Mouse (Mus musculus): ENCODE results near the gene Rab5if.
A peak's percentile ranks its signal among the peaks of the same experiment; 100 is the strongest.
"Not testable (repeated sequence)": the region's sequence is repeated elsewhere in the genome, so short reads cannot be mapped to it uniquely, and the experiment has no call there.

Gene Rab5if

GRCm38 (mm10) chr2:156862772-156863486 is at the start of gene Rab5if:
Rab5if (plus strand) TSS chr2:156863128.
- peak; percentile 95 for DNase-seq (ENCODE audit: low spot score)

DNA sequence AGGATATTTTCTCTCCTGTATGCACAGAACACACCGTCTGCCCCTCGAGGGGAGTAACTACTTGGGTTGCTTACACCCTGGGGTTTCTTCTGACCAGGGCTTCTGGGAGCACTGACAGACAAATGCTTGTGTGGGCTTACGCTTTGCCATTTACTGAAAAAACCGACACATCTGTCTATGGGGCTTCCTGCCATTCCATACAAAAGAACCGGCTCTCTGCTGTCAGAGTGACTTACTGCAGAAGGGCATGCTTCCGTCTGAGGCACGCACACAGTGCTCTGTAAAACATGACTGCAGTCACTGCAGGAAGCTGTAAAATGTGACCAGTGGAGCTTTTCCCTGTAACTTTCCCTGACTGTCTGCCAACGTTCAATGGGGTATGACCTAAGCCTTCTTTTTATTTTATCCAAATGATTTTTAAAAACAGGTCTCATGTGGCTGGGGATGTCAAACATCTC is 48.6 kb upstream of the Rab5if start:
- peak; percentile 29 for DNase-seq (ENCODE audit: low spot score)

DNA sequence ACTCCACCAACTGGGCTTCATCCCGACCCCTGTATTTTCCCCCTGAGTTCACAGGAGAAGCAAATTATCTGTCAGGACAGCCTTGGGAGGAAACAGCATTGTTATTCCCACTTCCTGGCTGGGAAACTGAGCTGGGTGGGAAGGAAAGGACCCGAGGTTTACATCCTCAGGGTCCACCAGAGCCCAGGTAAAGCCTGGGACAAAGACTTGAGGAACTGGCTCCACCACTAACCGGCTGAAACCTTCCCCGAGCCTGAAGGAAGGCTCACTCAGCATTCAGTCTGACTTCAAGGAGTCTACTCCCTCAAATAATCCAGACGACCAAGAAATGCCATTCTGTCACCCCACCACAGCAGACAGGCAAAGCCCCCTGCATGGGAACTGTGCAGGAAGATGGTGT is 48.0 kb upstream of the Rab5if start:
- DNase-seq (ENCODE audit: low spot score) = no peak

- no peak for DNase-seq (ENCODE audit: low spot score)
These were observed 47.5 kb upstream of the Rab5if start for GRCm38 (mm10) chr2:156815412-156815811.

GRCm38 (mm10) chr2:156816116-156816515 is 46.8 kb upstream of the Rab5if start:
- no peak for DNase-seq (ENCODE audit: low spot score)

GRCm38 (mm10) chr2:156825128-156825527 is 37.8 kb upstream of the Rab5if start:
- DNase-seq (ENCODE audit: low spot score) = not testable (repeated sequence)

- DNase-seq (ENCODE audit: low spot score) = no peak
These were observed 28.6 kb upstream of the Rab5if start for GRCm38 (mm10) chr2:156834336-156834735.

GRCm38 (mm10) chr2:156838839-156839238 is 24.1 kb upstream of the Rab5if start:
- DNase-seq (ENCODE audit: low spot score) = no peak

- peak; percentile 96 for DNase-seq (ENCODE audit: low spot score)
These were observed 23.4 kb upstream of the Rab5if start, which contains the start of gene Tgif2 for GRCm38 (mm10) chr2:156839319-156840191. Tgif2 (plus strand) TSS chr2:156840007.

DNA sequence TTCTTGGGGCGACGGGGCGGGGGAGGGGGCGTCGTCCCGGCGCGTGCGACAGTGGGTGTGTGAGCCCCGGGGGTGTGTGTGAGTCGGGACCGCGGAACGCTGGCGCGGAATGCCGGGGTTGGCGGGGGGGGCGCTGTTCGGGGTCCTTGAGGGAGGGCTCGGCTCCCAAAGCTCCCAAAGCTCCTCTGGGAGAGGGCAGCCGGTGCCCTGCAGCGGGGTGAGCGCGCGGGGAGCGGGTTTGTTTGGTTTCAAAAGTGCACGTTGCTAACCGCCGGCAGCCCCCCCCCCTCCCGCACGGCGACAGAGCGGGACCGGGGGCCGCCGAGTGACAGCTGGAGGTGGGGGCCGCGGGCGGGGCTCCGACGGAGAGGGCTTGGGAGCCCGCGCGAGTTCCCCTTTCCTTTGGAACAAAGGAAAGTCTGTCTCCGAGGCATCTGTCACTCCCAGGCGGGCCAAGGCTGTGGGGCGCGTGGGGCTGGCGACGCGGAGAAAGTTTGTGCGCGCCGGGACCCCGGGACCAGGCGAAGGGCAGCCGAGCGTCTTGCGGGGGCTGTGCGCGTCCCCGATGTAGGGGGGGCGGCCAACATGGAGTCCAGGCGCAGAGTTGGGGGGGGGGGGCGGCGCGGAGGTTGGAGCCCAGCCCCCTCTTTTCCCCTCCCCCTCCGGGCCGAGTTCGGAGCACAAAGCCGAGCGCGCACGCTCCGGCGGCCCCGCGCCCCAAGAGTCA is 22.5 kb upstream of the Rab5if start:
- peak; percentile 61 for DNase-seq (ENCODE audit: low spot score)

- peak; percentile 52 for DNase-seq (ENCODE audit: low spot score)
These were observed 21.7 kb upstream of the Rab5if start for GRCm38 (mm10) chr2:156841028-156841840.

DNA sequence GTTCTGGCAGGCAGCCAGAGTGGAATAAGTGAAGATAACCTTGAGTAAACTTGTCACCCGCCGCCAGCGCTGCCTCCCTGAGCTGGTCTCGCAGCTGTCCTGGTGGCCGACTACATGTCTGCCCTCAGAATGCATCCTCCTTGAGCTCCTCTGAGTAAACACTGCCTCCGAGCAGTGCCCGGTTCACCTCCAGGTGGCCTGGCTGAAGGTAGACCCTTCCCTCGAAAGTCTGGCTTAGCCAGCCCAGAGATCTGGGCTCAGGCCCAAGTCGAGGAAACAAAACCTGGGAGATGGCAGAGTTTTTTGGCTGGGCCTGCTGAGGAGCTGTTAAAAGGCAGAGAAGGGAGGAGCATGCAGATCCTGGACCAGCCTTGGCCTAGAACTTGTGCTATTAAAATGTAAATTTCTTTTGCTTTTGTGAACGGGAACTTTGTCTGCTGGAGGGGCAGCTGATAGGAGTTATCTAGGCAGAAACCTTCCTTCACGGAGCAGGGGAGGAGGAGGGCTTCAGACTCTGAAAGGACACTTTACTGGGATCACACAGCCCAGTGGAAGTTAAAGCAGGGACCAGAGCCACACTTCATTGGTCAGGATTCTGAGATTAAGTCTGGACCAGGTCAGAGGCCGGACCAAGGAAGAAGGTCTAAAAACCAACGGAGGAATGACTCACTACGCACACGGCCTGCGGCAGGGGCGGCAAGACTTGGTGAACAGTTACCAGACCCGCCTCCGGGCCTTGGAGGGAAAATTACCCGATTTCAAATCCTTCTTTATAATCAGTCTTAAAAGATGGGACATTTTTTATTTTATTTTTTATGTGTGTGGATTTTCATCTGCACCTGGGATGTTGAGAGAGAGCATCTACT is 20.9 kb upstream of the Rab5if start:
- DNase-seq (ENCODE audit: low spot score) = peak; percentile 60

DNA sequence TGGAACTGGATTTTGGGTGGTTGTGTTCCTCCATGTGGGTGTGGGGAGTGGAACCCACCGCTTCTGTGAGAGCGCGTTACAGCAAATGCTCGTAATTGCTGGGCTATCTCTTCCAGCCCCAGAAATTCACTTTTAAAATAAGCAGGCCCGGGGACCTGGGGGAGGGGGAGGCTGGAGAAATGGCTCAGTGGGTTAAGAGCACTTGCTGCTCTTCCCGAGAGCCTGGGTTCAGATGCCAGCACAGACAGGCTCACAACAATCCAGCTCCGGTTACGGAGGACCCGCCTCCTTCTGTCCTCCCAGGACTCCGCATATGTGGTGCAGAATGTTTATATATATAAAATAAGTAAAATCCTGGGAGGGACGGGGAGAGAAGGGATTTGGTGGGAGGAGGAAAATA is 20.2 kb upstream of the Rab5if start:
- peak; percentile 34 for DNase-seq (ENCODE audit: low spot score)

DNA sequence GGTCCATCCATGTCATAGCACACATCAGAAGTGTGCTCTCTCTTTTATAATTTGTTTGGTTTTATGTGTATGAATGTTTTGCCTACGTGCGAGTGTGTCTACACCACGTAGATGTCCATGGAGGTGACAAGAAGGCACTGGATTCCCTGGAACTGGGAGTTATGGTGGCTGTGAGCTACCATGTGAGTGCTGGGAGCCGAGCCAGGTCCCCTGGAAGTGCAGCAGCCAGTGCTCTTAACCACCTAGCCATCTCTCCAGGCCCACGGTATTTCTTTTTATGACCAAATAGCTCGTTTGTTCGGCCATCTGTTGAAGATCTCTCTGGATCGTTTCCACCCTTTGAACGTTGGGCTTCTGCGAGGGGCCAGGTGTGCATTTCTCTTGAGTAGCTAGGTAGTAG is 19.6 kb upstream of the Rab5if start:
- DNase-seq (ENCODE audit: low spot score) = no peak

DNA sequence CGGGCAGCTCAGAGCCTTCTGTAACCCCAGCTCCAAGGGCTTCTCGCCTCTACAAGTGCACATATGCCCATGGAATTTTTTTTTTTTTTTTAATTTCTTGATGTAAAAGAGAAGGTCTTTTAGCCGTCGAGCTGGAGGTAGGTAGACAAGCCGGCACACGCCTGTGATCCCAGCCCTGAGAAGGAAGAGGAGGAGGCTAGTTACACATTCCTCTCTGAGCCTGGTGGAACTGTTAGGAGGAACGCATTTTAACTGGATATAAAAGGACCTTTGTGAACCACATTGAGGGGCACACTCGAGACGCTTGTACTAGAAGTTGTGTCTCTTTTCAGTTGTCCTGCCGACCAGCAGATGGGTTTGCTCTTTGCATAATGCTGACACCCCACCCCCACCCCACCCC is 18.2 kb upstream of the Rab5if start:
- DNase-seq (ENCODE audit: low spot score) = no peak

DNA sequence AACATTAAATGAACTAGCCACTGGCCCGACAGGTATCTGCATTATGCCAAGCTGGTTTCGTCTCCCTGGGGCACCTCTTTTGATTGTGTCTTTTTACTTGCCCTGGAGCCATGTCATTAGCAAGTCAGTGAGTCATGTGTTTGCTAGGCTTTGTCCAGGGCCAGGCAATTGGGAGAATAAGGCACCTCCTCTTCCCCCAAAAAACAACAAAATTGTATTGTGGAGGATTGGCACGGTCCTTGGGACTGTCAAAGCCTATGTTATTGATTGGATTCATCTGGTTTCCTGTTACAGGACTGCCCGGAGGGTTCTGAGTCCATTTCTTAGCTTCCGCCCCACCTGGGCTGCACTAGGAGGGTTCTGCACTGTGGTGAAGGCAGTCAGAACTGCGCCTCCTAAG is 15.3 kb upstream of the Rab5if start:
- no peak for DNase-seq (ENCODE audit: low spot score)

- no peak for DNase-seq (ENCODE audit: low spot score)
These were observed 14.3 kb upstream of the Rab5if start for GRCm38 (mm10) chr2:156848526-156849182.

DNA sequence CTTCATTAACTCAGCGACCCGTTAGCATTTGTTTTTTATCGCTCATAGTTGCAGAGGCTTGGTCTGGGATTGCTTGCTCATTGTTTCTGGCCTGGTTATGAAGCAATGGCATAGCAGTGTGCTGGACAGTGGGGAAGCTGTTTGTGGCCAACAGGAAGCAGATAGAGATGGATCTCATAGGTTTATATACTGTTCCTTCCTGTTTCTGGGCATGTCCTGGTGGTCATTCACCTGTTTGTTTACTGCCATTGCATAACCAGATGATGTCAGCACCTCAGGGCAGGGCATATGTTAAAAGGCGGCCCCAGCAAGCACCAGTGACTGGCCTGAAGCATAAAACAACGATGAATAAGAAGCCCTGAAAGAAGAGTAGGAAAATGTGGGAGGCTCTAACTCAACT is 12.4 kb upstream of the Rab5if start:
- DNase-seq (ENCODE audit: low spot score) = peak; percentile 27

- DNase-seq (ENCODE audit: low spot score) = not testable (repeated sequence)
These were observed 9.3 kb upstream of the Rab5if start for GRCm38 (mm10) chr2:156853584-156853983.
